Mouse (Mus musculus) erythroid progenitor cell, adult 5-6 weeks (primary cell): ENCODE measurements around the gene Mrps34. TPM values are rescaled to one million over a fixed set of nuclear protein-coding genes. Genes with fewer than 3 reads are reported as not detected.

Source experiments
- ATAC-seq: replicated peaks from 2 replicates; pipeline ENCODE4 v1.8.0; 2016; ENCODE audit warnings: moderate number of reproducible peaks, mild to moderate bottlenecking, moderate TSS enrichment, inconsistent platforms; ENCODE audit not compliant: poor library complexity, low FRiP score, severe bottlenecking
- total RNA-seq, 2 experiments: library from RNA; stranded (forward) in 1 of 2; stranded (reverse) in 1 of 2; fragments of 150-400 nt in 1 of 2; fragments of 186-747, 209-891 nt in 1 of 2; gene quantifications; 2 replicates each; pipeline versions ENCODE4 v1.2.3 to v1.2.4; 2015 to 2017; ENCODE audit warnings: low replicate concordance in 2 of 2

The Mrps34 gene
- 8.3 and 9.6 TPM in 2 replicates for total RNA-seq (2015; ENCODE audit: low replicate concordance)
- total RNA-seq (2017; ENCODE audit: low replicate concordance), result 9.1 and 19.4 TPM in 2 replicates

GRCm38 (mm10) chr17:24894995-24895547 is at the start of gene Mrps34, which contains the start of gene Eme2:
Mrps34 (plus strand) TSS chr17:24895116.
Eme2 (minus strand) TSS chr17:24895087.
- ATAC-seq, result peak; percentile 51

GRCm38 (mm10) chr17:24847386-24847785 is 47.5 kb upstream of the Mrps34 start:
- ATAC-seq, result no peak

DNA sequence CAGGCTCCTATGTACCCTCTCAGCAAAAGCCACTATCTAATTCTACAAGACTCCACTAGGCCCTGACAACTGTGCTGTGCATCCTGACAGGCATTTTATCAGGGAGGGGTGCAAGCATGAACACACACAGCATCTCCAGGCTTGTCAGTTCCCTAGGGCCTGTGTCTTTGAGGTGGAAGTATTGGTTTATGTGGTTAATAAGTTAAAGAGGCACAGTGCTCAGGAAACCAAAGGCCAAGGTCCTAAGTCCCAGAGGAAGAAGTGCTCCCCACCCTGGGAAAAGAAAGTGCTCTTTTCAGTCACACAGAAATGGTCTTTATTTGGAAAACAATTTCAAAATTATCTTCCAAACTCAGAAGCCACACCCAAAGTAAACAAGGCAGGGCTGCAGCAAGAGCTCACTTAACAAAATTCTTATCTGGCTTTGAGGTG is 46.3 kb upstream of the Mrps34 start:
- peak; percentile 40 for ATAC-seq

DNA sequence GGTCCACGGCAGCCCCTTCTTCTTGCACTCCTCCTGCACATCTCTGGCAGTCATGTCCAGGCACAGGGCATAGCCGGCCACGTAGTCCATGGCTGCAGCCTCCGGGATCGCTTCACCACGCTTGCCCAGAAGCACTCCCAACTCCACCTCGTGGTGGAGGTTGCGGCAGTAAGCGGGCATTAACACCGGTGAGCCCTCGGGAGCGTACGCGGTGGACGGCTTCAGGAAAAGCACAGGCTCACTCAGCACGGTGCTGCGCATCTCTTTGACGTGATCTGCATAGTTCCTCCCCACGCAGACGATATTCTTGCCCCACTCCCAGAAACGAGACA is 45.2 kb upstream of the Mrps34 start:
- ATAC-seq, result peak; percentile 55

DNA sequence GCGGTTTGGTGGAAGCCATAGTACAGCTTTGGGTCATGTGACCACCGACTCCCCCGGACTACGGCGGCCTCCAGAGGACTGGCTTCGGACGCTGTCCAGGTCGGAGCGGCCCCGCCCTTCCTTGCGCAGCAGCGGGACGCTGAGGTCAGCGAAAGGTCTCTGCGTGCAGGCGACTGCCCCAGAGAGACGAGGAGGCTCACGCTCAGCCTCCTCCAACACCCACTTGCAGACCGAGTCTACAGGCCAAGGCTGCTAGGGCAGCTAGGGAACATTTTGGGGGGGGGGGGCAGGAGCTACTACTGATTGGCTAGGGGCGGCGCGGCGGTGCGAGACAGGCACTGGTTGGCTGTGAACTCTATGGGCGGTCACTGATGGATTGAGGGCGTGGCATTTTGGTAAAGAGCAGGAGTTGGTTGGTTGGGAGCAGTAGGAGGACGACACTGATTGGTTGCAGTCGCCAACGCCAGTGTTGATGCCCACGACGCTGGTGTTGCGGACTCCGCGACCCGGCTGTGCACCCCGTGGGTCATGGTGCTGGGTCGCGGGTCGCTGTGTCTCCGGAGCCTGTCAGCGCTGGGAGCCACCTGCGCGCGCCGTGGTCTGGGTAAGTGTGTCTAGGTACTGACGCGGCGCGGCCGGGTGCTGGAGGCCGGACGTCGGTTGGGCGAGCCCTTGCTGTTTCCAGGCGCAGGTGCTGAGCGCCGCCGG is 44.7 kb upstream of the Mrps34 start, which contains the start of gene Fahd1:
TSS of gene Fahd1 (minus strand) at position 300 of the 708 bp plus-strand sequence.
- ATAC-seq, result peak; percentile 84

- ATAC-seq, result no peak
These were observed 44.2 kb upstream of the Mrps34 start for GRCm38 (mm10) chr17:24850773-24851127.

- no peak for ATAC-seq
These were observed 43.4 kb upstream of the Mrps34 start for GRCm38 (mm10) chr17:24851381-24852125.

GRCm38 (mm10) chr17:24855838-24856464 is 39.0 kb upstream of the Mrps34 start:
- ATAC-seq, result no peak

GRCm38 (mm10) chr17:24856589-24856988 is 38.3 kb upstream of the Mrps34 start:
- ATAC-seq, result no peak

- peak; percentile 54 for ATAC-seq
These were observed 37.0 kb upstream of the Mrps34 start for GRCm38 (mm10) chr17:24857831-24858470.

GRCm38 (mm10) chr17:24858967-24859366 is 35.9 kb upstream of the Mrps34 start:
- peak; percentile 84 for ATAC-seq

DNA sequence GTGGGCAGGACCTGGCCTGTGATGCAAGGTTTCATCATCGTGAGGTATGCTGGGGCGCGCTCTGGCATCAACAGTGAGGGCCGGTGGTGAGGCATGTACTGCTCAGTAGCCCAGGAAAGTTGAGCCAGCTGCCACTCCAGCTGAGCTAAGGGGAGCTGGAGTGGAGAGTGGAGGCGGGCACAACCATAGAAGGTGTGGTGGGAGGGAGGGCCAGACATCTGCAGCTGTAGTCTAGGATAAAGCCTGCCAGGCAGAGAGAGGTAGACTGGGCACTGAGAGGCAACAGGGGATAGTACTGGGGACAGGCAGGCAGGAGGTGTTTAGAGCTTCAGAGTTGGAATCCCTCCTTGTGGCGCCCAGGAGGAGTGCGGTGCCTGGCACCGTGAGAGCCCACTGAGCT is 34.8 kb upstream of the Mrps34 start:
- ATAC-seq, result peak; percentile 81

- ATAC-seq, result no peak
These were observed 33.1 kb upstream of the Mrps34 start for GRCm38 (mm10) chr17:24861785-24862184.

- no peak for ATAC-seq
These were observed 29.1 kb upstream of the Mrps34 start, which contains the start of gene Igfals for GRCm38 (mm10) chr17:24865776-24866175. Igfals (plus strand) TSS chr17:24865997.

DNA sequence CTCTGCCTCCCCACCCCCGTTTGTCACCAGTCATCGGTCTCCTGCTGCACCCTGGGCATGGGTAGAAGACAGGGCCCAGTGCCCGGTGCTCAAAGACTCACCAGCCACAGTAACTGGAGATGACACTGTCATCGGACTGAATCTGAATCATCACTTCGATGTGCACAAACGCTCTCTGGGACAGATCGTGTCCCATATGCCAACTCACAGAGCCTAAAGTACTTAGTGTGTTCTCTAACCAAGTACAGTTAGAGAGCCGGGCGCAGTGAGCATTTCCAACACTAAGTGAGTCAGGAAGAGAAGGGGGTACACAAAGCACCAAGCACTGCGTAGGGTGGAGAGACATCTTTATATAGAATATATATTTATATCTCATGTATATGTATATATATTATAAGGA is 27.0 kb upstream of the Mrps34 start:
- no peak for ATAC-seq

DNA sequence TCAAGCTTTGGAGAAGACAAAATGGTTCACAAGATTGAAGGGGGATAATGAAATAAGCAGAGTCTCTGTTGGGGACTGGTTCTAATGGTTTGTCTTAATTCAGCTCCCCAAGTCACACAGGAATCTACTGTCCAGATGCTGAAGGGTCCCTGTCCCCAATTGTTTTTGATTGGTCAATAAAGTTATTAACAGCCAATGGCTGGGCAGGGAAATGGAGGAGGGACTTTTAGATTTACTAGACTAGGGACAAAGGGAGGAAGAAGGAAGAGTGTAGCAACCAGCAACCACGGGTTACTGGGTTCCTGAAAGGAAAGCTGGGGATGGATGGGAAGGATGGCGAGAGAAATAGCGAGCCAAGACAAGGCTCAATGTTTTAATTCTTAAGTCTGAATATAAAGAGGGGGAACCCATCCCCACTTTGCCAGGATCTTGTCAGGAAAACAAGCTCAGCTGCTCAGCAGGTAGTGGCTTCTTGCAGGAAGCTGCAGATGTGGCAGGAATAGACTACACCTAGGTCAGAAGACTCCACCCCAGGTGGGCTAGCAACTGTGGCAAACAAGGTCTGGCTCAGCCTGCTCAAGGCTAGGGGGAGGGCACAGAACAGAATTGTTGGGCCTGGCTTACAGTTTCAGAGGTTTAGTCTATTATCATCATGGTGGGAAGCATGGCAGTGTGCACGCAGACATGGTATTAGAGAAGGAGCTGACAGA is 21.1 kb upstream of the Mrps34 start:
- ATAC-seq, result no peak

GRCm38 (mm10) chr17:24874405-24874745 is 20.5 kb upstream of the Mrps34 start:
- no peak for ATAC-seq

- no peak for ATAC-seq
These were observed 19.9 kb upstream of the Mrps34 start for GRCm38 (mm10) chr17:24874989-24875388.

DNA sequence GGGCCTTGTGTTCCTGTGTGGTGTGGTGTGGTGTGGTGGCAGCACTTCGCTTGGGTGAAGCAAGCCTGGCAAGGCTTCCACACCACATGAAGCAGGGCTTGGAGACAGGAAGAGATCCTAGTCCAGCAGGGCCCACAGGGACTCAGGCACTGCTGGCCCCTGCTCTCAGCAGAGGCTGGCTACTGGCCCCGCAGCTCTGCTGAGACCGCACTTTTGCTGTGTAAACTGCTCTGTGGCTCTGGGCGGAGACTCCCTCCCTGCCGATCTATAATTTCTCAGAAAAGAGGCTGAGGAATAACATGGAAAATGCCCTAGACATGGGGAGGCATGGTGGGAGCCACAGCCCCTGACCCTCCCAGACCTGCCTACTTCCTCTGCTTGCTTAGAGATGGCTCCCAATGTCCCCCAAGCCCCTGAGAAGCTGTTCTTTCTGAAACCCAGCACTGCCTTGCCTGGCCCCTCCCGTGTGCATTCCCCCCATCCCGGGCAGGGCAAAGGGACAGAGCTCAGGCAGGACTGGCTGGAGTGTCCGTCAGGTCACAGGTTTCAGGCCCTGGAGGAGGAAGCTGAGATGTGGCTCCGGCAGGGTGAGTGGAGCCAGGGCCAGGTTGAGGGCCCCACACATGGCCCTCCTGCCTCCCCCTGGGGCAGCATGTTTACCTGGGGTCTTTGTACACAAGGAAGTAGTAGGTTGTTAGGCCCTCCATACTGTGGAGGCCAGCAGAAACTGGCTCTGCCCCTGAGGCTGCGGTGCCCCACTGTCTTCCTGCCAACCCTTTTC is 17.4 kb upstream of the Mrps34 start:
- ATAC-seq, result no peak
